Mouse (Mus musculus) kidney, postnatal 0 days (tissue): ENCODE measurements at regions not wholly inside any gene's neighbourhood (a gene's known extent, or its start where the extent isn't known, plus 50 kb on each side); places are given as distances from the start of the nearest gene placed in this dataset.
A peak's percentile ranks its signal among the peaks of the same experiment; 100 is the strongest.

Experiments used
- ATAC-seq: fragments of 200-750 bp; cut with Nextera tagmentation; replicated peaks from 2 replicates; pipeline ENCODE4 v1.8.0; 2017; ENCODE audit warnings: low read depth, moderate number of reproducible peaks, moderate TSS enrichment, moderate library complexity; ENCODE audit not compliant: low FRiP score
- DNase-seq: peaks from one replicate; pipeline ENCODE4 v3.0.0-alpha.2; 2016; ENCODE audit warnings: low spot score
- H3K27ac ChIP-seq: fragments of 300-500 bp; sonication (generic); 2 replicates; pipeline ENCODE4 v1.5.1; 2014; ENCODE audit warnings: mild to moderate bottlenecking
- H3K27me3 ChIP-seq: fragments of 300-500 bp; sonication (generic); 2 replicates; pipeline ENCODE4 v1.6.1; 2014; ENCODE audit warnings: low read length, mixed read lengths; ENCODE audit not compliant: insufficient read depth
- H3K36me3 ChIP-seq: fragments of 300-500 bp; sonication (generic); 2 replicates; pipeline ENCODE4 v1.6.1; 2014; ENCODE audit warnings: low read length, mixed read lengths; ENCODE audit not compliant: insufficient read depth
- H3K4me1 ChIP-seq: fragments of 300-500 bp; sonication (generic); replicated peaks from 2 replicates; pipeline ENCODE4 v1.6.1; 2014; ENCODE audit warnings: antibody characterized with exemption, low read length, mixed read lengths; ENCODE audit not compliant: insufficient read depth
- H3K4me2 ChIP-seq: fragments of 300-500 bp; sonication (generic); 2 replicates; pipeline ENCODE4 v1.6.1; 2014; ENCODE audit warnings: mild to moderate bottlenecking, low read length, moderate library complexity, mixed read lengths
- H3K4me3 ChIP-seq: fragments of 300-500 bp; sonication (generic); replicated peaks from 2 replicates; pipeline ENCODE4 v1.5.1; 2014; ENCODE audit warnings: low read depth, low read length
- H3K9ac ChIP-seq: fragments of 300-500 bp; sonication (generic); 2 replicates; pipeline ENCODE4 v1.6.1; 2014; ENCODE audit warnings: low read depth, low read length
- H3K9me3 ChIP-seq: fragments of 300-500 bp; sonication (generic); replicated peaks from 2 replicates; pipeline ENCODE4 v1.6.1; 2016; ENCODE audit warnings: low read length, inconsistent platforms, mixed read lengths
- CTCF ChIP-seq: IDR thresholded peaks from 2 replicates; pipeline ENCODE4 v1.5.1; 2016; ENCODE audit warnings: antibody characterized with exemption, low read depth, mild to moderate bottlenecking, moderate library complexity
- WGBS: fragments of 180-500 bp; shearing (Covaris S2); extraction: QIAGEN DNeasy Blood & Tissue Kit; methylation state at CpG from one replicate; pipeline ENCODE4 v1.1.7; 2014; 5-methylcytosine and 5-hydroxymethylcytosine counted together

- Histone ChIP-seq H3K4me1 (no peaks in the 10 kb centered on the region), H3K36me3 (no peaks in the 10 kb centered on the region), H3K9ac (no peak overlapping the region), H3K9me3 (no peaks in the 10 kb centered on the region), H3K4me2 (no peak overlapping the region), H3K4me3 (no peak overlapping the region), H3K27ac (no peak overlapping the region), H3K27me3 (no peaks in the 10 kb centered on the region)
- ATAC-seq (no peak), DNase-seq (no peak)
- no peak for TF ChIP-seq CTCF
- 76% methylated on average over 7 of the region's 7 CpGs for WGBS
Observed at GRCm38 (mm10) chr5:39855685-39856615, 100.7 kb upstream of the Hs3st1 start.

- no peak overlapping the region for H3K9ac ChIP-seq
- 54% methylated on average over 1 of the region's 1 CpGs for WGBS
- H3K4me1 ChIP-seq, result no peaks in the 10 kb centered on the region
- no peak overlapping the region for H3K4me3 ChIP-seq
- H3K4me2 ChIP-seq, result no peak overlapping the region
- H3K27ac ChIP-seq, result no peak overlapping the region
- no peak for TF ChIP-seq CTCF
- DNase-seq (no peak), ATAC-seq (no peak)
- H3K36me3 ChIP-seq, result no peaks in the 10 kb centered on the region
- H3K27me3 ChIP-seq, result no peaks in the 10 kb centered on the region
- H3K9me3 ChIP-seq, result no peaks in the 10 kb centered on the region
Observed at GRCm38 (mm10) chr5:39847187-39847586, 91.9 kb upstream of the Hs3st1 start.

DNA sequence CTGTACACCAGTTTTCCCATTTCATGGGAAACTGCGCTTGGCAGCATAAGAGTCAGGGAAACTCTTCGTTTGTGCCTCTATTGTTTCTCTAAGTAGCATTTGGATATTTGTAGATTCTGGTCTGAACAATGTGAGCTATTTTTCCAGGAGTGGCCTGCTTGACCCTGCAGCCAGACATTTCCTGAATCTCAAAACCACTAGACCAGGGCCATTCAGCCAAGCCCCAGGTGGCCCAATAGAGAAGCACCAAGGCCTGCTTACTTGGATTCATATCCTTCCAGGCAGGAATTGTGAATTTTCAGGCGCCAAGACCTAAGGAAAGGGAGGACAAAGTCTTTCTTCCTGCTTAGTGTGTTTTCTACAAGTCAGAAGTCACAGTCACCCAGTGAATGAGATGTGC is 85.9 kb upstream of the Hs3st1 start:
- Histone ChIP-seq H3K27ac (no peak overlapping the region), H3K9ac (no peak overlapping the region), H3K4me1 (no peaks in the 10 kb centered on the region), H3K4me2 (no peak overlapping the region), H3K4me3 (no peak overlapping the region), H3K27me3 (no peaks in the 10 kb centered on the region), H3K36me3 (no peaks in the 10 kb centered on the region), H3K9me3 (no peaks in the 10 kb centered on the region)
- DNase-seq (peak; percentile 16), ATAC-seq (no peak)
- TF ChIP-seq CTCF, result no peak
- WGBS, result 69% methylated on average over 3 of the region's 3 CpGs

- Histone ChIP-seq H3K36me3 (no peaks in the 10 kb centered on the region), H3K9me3 (no peaks in the 10 kb centered on the region), H3K27ac (no peak overlapping the region), H3K9ac (no peak overlapping the region), H3K4me2 (no peak overlapping the region), H3K27me3 (no peaks in the 10 kb centered on the region), H3K4me3 (no peak overlapping the region), H3K4me1 (no peaks in the 10 kb centered on the region)
- WGBS, result 85% methylated on average over 4 of the region's 4 CpGs
- no peak for ATAC-seq
- DNase-seq, result no peak
- no peak for TF ChIP-seq CTCF
Observed at GRCm38 (mm10) chr5:39840576-39840975, 85.3 kb upstream of the Hs3st1 start.

DNA sequence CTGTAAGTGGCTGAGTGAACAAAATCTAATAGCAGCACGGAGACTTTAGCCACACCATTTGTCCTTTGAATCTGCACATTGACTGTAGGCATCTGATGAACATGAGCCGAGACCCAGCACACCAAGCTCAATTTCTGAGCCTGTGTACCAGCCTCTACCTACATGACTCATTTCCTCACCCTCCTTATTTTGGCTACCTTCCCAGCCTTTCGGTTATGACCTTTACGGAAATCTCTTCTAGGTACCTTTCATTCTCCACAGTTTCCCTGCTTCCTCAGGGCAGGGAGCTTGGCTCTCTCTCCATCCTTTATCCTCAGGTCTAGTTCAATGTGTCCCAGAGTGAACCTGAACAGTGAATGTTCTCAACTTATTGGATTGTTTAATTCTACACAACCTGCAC is 77.3 kb upstream of the Hs3st1 start:
- H3K9me3 ChIP-seq, result no peaks in the 10 kb centered on the region
- no peak for ATAC-seq
- H3K27me3 ChIP-seq, result no peaks in the 10 kb centered on the region
- TF ChIP-seq CTCF, result no peak
- no peaks in the 10 kb centered on the region for H3K36me3 ChIP-seq
- no peak overlapping the region for H3K4me3 ChIP-seq
- no peak overlapping the region for H3K4me2 ChIP-seq
- WGBS, result 65% methylated on average over 4 of the region's 4 CpGs
- H3K9ac ChIP-seq, result no peak overlapping the region
- peak; percentile 5 for DNase-seq
- H3K4me1 ChIP-seq, result no peaks in the 10 kb centered on the region
- H3K27ac ChIP-seq, result no peak overlapping the region

DNA sequence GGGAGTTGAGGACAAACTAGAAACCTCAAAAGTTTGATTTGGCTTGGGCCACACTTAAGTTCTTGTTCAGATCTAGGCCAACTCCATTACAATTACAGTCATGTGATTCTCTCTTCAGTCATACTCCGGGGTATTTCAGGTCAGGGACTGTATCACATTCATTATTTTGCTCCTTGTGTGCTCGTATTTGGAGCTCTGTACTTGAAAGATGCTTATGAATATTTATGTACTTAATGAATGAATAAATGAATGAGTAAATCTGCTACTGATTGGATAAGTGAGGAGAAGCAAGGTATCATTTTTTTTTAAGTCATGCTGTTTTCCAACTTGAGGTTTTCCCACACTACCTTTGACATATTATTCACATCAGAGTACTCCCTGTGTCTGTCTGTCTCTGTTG is 69.4 kb upstream of the Hs3st1 start:
- Histone ChIP-seq H3K27me3 (no peaks in the 10 kb centered on the region), H3K36me3 (no peaks in the 10 kb centered on the region), H3K4me3 (no peak overlapping the region), H3K4me1 (no peaks in the 10 kb centered on the region), H3K27ac (no peak overlapping the region), H3K9me3 (no peaks in the 10 kb centered on the region), H3K4me2 (no peak overlapping the region), H3K9ac (no peak overlapping the region)
- ATAC-seq (no peak), DNase-seq (no peak)
- 72% methylated on average over 2 of the region's 2 CpGs for WGBS
- no peak for TF ChIP-seq CTCF
